25 mouse cellular contexts compared by ENCODE assay signal in the genomic region with DNA sequence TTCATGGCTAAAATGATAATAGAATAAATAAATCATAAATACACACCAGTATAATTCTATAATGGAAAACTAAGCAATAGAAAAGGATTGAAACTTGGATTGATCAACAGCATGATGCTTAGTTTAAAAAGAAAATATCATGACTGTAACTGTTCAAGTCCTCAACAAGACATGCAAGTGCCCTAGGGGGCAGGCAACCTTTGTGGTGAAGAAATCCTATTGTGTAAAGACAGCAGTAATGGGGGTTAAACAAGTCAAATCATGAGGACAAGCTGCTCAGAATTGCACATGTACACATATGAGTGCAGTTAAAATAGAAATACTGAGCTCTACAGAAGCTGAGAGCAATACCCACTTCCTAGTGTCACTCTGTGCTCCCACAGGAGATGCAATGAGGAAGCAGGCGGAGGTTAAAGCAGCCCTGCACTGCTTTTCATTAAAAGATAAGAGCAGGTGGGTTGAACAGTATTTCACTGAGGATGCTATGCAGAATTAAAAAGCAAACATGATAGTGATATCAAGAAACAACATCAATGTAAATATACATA.
DNase-seq lines count a peak whose midpoint lies in the region; ATAC-seq and TF ChIP-seq lines count a peak whose summit lies in the region.
"Had no signal": no experiment of that assay in that cellular context is flagged by ENCODE, and none has a peak within 500 bp of the region (broad histone marks: within the 10 kb centered on the region; RNA-seq: fewer than 3 reads in every experiment).

No protein-coding gene starts in this region.

- no peak for TF ChIP-seq RAD21 in MEL (IDR thresholded peaks at IDR 0.05; ENCODE audit: low read depth, low read length)

- no peaks in the 10 kb centered on the region for H3K4me1 ChIP-seq in hindbrain, embryonic 14.5 days (replicated peaks; ENCODE audit: control insufficient read depth, insufficient read depth, low read length)
- no peaks in the 10 kb centered on the region for H3K4me1 ChIP-seq in hindbrain, postnatal 0 days (ENCODE audit: insufficient read depth, low read length)
- no peaks in the 10 kb centered on the region; a peak in 1 of 4 replicates for H3K4me1 ChIP-seq in MEL (ENCODE audit: control insufficient read depth in 1 of 2, insufficient read depth in 2 of 2, low read length in 2 of 2)
- H3K4me1 ChIP-seq: hindbrain, embryonic 15.5 days; intestine, embryonic 15.5 days had no signal

- H3K4me3 ChIP-seq in hindbrain, embryonic 14.5 days (replicated peaks; ENCODE audit: low read length), result no peak overlapping the region
- H3K4me3 ChIP-seq in hindbrain, postnatal 0 days (ENCODE audit: low read length), result no peak overlapping the region
- H3K4me3 ChIP-seq in MEL (ENCODE audit: control insufficient read depth in 1 of 2, insufficient read depth in 1 of 2, low read depth in 2 of 2, low read length in 2 of 2), result no peak overlapping the region
- H3K4me3 ChIP-seq: gastrocnemius, adult 2 months; heart, embryonic 12.5 days; heart, embryonic 15.5 days; hindbrain, embryonic 15.5 days; intestine, embryonic 15.5 days had no signal

- peak; percentile 21 for DNase-seq in hindbrain, embryonic 14.5 days (ENCODE audit: low spot score)
- DNase-seq in hindbrain, postnatal 0 days (ENCODE audit: low spot score), result no peak
- DNase-seq in MEL (ENCODE audit: low read depth, low spot score), result peak; percentile 10
- peak; percentile 3 for DNase-seq in splenic B cell, adult 2 months (ENCODE audit: low read depth, low spot score)
- DNase-seq in layer of hippocampus, postnatal 36 days, result no peak
- DNase-seq in heart, postnatal 36 days, result no peak
- DNase-seq: adrenal gland, postnatal 10 days; adrenal gland, postnatal 36 days; cerebellum, adult 2 months; cerebellum, adult 9-11 months; cerebellum, postnatal 36 days; forebrain, postnatal 0 days; gastrocnemius, adult 2 months; gastrocnemius, postnatal 14 days; heart, adult 18-20 months; heart, postnatal 10 days; heart, postnatal 4 days; kidney, adult 11 months had no signal

- no peaks in the 10 kb centered on the region for H3K9me3 ChIP-seq in hindbrain, embryonic 14.5 days (ENCODE audit: control insufficient read depth, low read length)
- H3K9me3 ChIP-seq in hindbrain, postnatal 0 days (ENCODE audit: low read length), result no peaks in the 10 kb centered on the region
- no peaks in the 10 kb centered on the region for H3K9me3 ChIP-seq in MEL (replicated peaks; ENCODE audit: insufficient read depth, low read length)
- H3K9me3 ChIP-seq: heart, embryonic 12.5 days; heart, embryonic 15.5 days; hindbrain, embryonic 15.5 days; intestine, embryonic 15.5 days had no signal

- H3K36me3 ChIP-seq in hindbrain, embryonic 14.5 days (replicated peaks; ENCODE audit: control insufficient read depth, insufficient read depth), result peaks cover 7% of the 10 kb centered on the region
- no peaks in the 10 kb centered on the region for H3K36me3 ChIP-seq in hindbrain, postnatal 0 days (ENCODE audit: insufficient read depth, low read length)
- H3K36me3 ChIP-seq in MEL (ENCODE audit: control insufficient read depth in 1 of 2, insufficient read depth in 2 of 2, low read length in 2 of 2), result no peaks in the 10 kb centered on the region
- no peaks in the 10 kb centered on the region for H3K36me3 ChIP-seq in splenic B cell, adult 2 months (ENCODE audit: control insufficient read depth, insufficient read depth, low read length, poor library complexity, severe bottlenecking)
- H3K36me3 ChIP-seq: intestine, embryonic 15.5 days had no signal

- no peaks in the 10 kb centered on the region for H3K27me3 ChIP-seq in hindbrain, embryonic 14.5 days (ENCODE audit: control insufficient read depth, insufficient read depth, low read length)
- no peaks in the 10 kb centered on the region for H3K27me3 ChIP-seq in hindbrain, postnatal 0 days (ENCODE audit: insufficient read depth, low read length)
- H3K27me3 ChIP-seq in MEL (ENCODE audit: control insufficient read depth in 1 of 2, insufficient read depth in 2 of 2, low read length in 2 of 2), result no peaks in the 10 kb centered on the region
- H3K27me3 ChIP-seq in splenic B cell, adult 2 months (ENCODE audit: control insufficient read depth, insufficient read depth, low read length, poor library complexity, severe bottlenecking), result no peaks in the 10 kb centered on the region
- H3K27me3 ChIP-seq: heart, embryonic 12.5 days; heart, embryonic 15.5 days; hindbrain, embryonic 15.5 days; intestine, embryonic 15.5 days had no signal

- no peak overlapping the region for H3K9ac ChIP-seq in hindbrain, embryonic 14.5 days
- H3K9ac ChIP-seq in hindbrain, postnatal 0 days (replicated peaks; ENCODE audit: low read length), result no peak overlapping the region
- H3K9ac ChIP-seq in MEL (ENCODE audit: control insufficient read depth, low read depth, low read length, poor library complexity, severe bottlenecking), result no peak overlapping the region
- H3K9ac ChIP-seq: forebrain, postnatal 0 days; heart, embryonic 12.5 days; heart, embryonic 15.5 days; hindbrain, embryonic 15.5 days; intestine, embryonic 15.5 days had no signal

- no peak for TF ChIP-seq EP300 in MEL (IDR thresholded peaks at IDR 0.05; ENCODE audit: low read depth in 1 of 2, low read length in 2 of 2)

- TF ChIP-seq POLR2A in MEL (IDR thresholded peaks at IDR 0.05; ENCODE audit: control insufficient read depth in 1 of 2, insufficient read depth in 1 of 2, low read depth in 1 of 2, low read length in 2 of 2, poor library complexity in 1 of 2), result no peak

- intact Hi-C loops in heart, postnatal 36 days (cut with DNase I), result no loop called here

- H3K27ac ChIP-seq in hindbrain, embryonic 14.5 days, result 0 out of 2 replicates have a peak overlapping the region, but pooled peaks have one; percentile 29
- no peak overlapping the region for H3K27ac ChIP-seq in hindbrain, postnatal 0 days
- no peak overlapping the region for H3K27ac ChIP-seq in MEL (ENCODE audit: control insufficient read depth, low read depth, low read length)
- H3K27ac ChIP-seq: gastrocnemius, adult 2 months; heart, embryonic 15.5 days; hindbrain, embryonic 15.5 days; intestine, embryonic 15.5 days had no signal

- no peak overlapping the region for H3K4me2 ChIP-seq in hindbrain, embryonic 14.5 days (replicated peaks)
- no peak overlapping the region for H3K4me2 ChIP-seq in hindbrain, postnatal 0 days (ENCODE audit: low read depth, low read length)
- H3K4me2 ChIP-seq: heart, embryonic 12.5 days; heart, embryonic 15.5 days; hindbrain, embryonic 15.5 days; intestine, embryonic 15.5 days had no signal

- TF ChIP-seq CTCF in hindbrain, postnatal 0 days (IDR thresholded peaks at IDR 0.05; ENCODE audit: low read depth), result no peak
- TF ChIP-seq CTCF in MEL (IDR thresholded peaks at IDR 0.05 in 2 of 3, conservative IDR thresholded peaks at IDR 0.05 in 1 of 3; ENCODE audit: control insufficient read depth in 1 of 3, insufficient read depth in 1 of 3, low read depth in 2 of 3, low read length in 3 of 3, poor library complexity in 1 of 3, severe bottlenecking in 1 of 3), result no peak

- WGBS in hindbrain, embryonic 14.5 days, result 74% methylated on average over 1 of the region's 1 CpGs
- WGBS in hindbrain, postnatal 0 days, result 79% methylated on average over 1 of the region's 1 CpGs

- no peak for ATAC-seq in hindbrain, embryonic 14.5 days (ENCODE audit: low FRiP score)
- ATAC-seq in hindbrain, postnatal 0 days, result no peak
- peak; percentile 91 for ATAC-seq in granulocyte monocyte progenitor cell, adult 5-6 weeks (replicated peaks; ENCODE audit: poor library complexity, severe bottlenecking)
- ATAC-seq: CD4-positive, CD25-positive, alpha-beta regulatory T cell, adult 4 months; forebrain, embryonic 14.5 days; forebrain, postnatal 0 days; intestine, embryonic 15.5 days had no signal

- H3K79me2 ChIP-seq in MEL (ENCODE audit: control insufficient read depth, insufficient read depth, low read length, poor library complexity), result no peaks in the 10 kb centered on the region

TF ChIP-seq in MEL, 35 proteins besides CTCF, POLR2A, EP300 and RAD21:
- no peak for TF ChIP-seq TBP (IDR thresholded peaks at IDR 0.05; ENCODE audit: low read depth, low read length)

Comparison
In these comparisons a context has a peak if more than half of its experiments do, and no peak if none do; other contexts are left out.
1. DNase-seq: peak in hindbrain, embryonic 14.5 days (single experiment), MEL (single experiment) and splenic B cell, adult 2 months (single experiment); none in hindbrain, postnatal 0 days (single experiment), layer of hippocampus, postnatal 36 days (0 of 2) and heart, postnatal 36 days (0 of 2).